Mouse (Mus musculus) liver, postnatal 0 days (tissue): ENCODE data around the gene Wfdc8. TPM values are rescaled to one million over a fixed set of nuclear protein-coding genes. Genes with fewer than 3 reads are reported as not detected.
A peak's percentile ranks its signal among the peaks of the same experiment; 100 is the strongest.
"Not testable (repeated sequence)": the region's sequence is repeated elsewhere in the genome, so short reads cannot be mapped to it uniquely, and the experiment has no call there.

ENCODE experiments used
- ATAC-seq: fragments of 200-750 bp; cut with Nextera tagmentation; 2 replicates; pipeline ENCODE4 v1.8.0; 2017; ENCODE audit warnings: mild to moderate bottlenecking, moderate library complexity
- DNase-seq: peaks from one replicate; pipeline ENCODE4 v3.0.0-alpha.2; 2016
- H3K27ac ChIP-seq: fragments of 300-500 bp; sonication (generic); 2 replicates; pipeline ENCODE4 v1.5.1; 2014; ENCODE audit warnings: antibody characterized with exemption, moderate library complexity, mild to moderate bottlenecking, low read depth
- H3K27me3 ChIP-seq: fragments of 300-500 bp; sonication (generic); 2 replicates; pipeline ENCODE4 v1.6.1; 2014; ENCODE audit warnings: low read length, control low read depth, mixed read lengths; ENCODE audit not compliant: insufficient read depth
- H3K36me3 ChIP-seq: fragments of 300-500 bp; sonication (generic); replicated peaks from 2 replicates; pipeline ENCODE4 v1.6.1; 2014; ENCODE audit warnings: mild to moderate bottlenecking, control low read depth, low read length, moderate library complexity, mixed read lengths; ENCODE audit not compliant: insufficient read depth
- H3K4me1 ChIP-seq: fragments of 300-500 bp; sonication (generic); 2 replicates; pipeline ENCODE4 v1.6.1; 2014; ENCODE audit warnings: antibody characterized with exemption, mild to moderate bottlenecking, control low read depth; ENCODE audit not compliant: insufficient read depth
- H3K4me2 ChIP-seq: fragments of 300-500 bp; sonication (generic); 2 replicates; pipeline ENCODE4 v1.6.1; 2014; ENCODE audit warnings: low read depth, mild to moderate bottlenecking, low read length, moderate library complexity, mixed read lengths
- H3K4me3 ChIP-seq: fragments of 300-500 bp; sonication (generic); 2 replicates; pipeline ENCODE4 v1.5.1; 2014; ENCODE audit warnings: low read depth, low read length
- H3K9ac ChIP-seq: fragments of 300-500 bp; sonication (generic); replicated peaks from 2 replicates; pipeline ENCODE4 v1.6.1; 2014; ENCODE audit warnings: mild to moderate bottlenecking, moderate library complexity
- H3K9me3 ChIP-seq: fragments of 300-500 bp; sonication (generic); 2 replicates; pipeline ENCODE4 v1.6.1; 2016; ENCODE audit warnings: mild to moderate bottlenecking, control low read depth, low read length, mixed read lengths
- CTCF ChIP-seq: sonication (generic); IDR thresholded peaks from 2 replicates; pipeline ENCODE4 v1.5.1; 2016; ENCODE audit warnings: antibody characterized with exemption, low read depth
- EP300 ChIP-seq: IDR thresholded peaks from 2 replicates; pipeline ENCODE4 v1.6.1; 2016; ENCODE audit warnings: antibody characterized with exemption, low read depth, mild to moderate bottlenecking
- WGBS: fragments of 180-500 bp; shearing (Covaris S2); extraction: QIAGEN DNeasy Blood & Tissue Kit; methylation state at CpG from one replicate; pipeline ENCODE4 v1.1.7; 2014; ENCODE audit not compliant: insufficient replicate concordance; 5-methylcytosine and 5-hydroxymethylcytosine counted together
- polyA plus RNA-seq: library from polyadenylated mRNA; unstranded; fragments of >200 nt; fragmentation: Nextera tagmentation; extraction: Ambion mirVana; gene quantifications from 2 replicates; pipeline ENCODE4 v1.2.1, GENCODE M21; 2015

The Wfdc8 gene
- not detected in 2 replicates for polyA plus RNA-seq

GRCm38 (mm10) chr2:164613471-164613870 lies at the start of gene Wfdc8, which contains the start of gene Wfdc6b:
TSS of gene Wfdc8 (minus strand) at chr2:164613626.
TSS of gene Wfdc6b (plus strand) at chr2:164613522.
- WGBS: 56% methylated on average over 8 of the region's 8 CpGs

GRCm38 (mm10) chr2:164656483-164656882 lies 43.1 kb upstream of the Wfdc8 start, which contains the start of gene Wfdc9:
TSS of gene Wfdc9 (minus strand) at chr2:164656583.
- H3K9me3 ChIP-seq: no peaks in the 10 kb centered on the region
- H3K9ac ChIP-seq: no peak within 1 kb of the TSS
- H3K27me3 ChIP-seq: 0 out of 2 replicates have a peak, but pooled peaks cover 2% of the 10 kb centered on the region
- ATAC-seq (no peak), DNase-seq (no peak)
- WGBS: 71% methylated on average over 9 of the region's 9 CpGs
- no peaks in the 10 kb centered on the region for H3K4me1 ChIP-seq
- H3K4me2 ChIP-seq: no peak within 1 kb of the TSS
- H3K27ac ChIP-seq: no peak within 1 kb of the TSS
- no peak within 1 kb of the TSS for H3K4me3 ChIP-seq
- TF ChIP-seq EP300 (no peak), CTCF (no peak)
- H3K36me3 ChIP-seq: no peaks in the 10 kb centered on the region

More at GRCm38 (mm10) chr2:164613471-164613870, at the start of gene Wfdc8, which contains the start of gene Wfdc6b:
- H3K27me3 ChIP-seq, H3K9me3 ChIP-seq, ATAC-seq, H3K27ac ChIP-seq, H3K4me2 ChIP-seq, H3K9ac ChIP-seq, H3K36me3 ChIP-seq, DNase-seq, H3K4me3 ChIP-seq, H3K4me1 ChIP-seq: not testable (repeated sequence)

GRCm38 (mm10) chr2:164655858-164656257 lies 42.4 kb upstream of the Wfdc8 start, which contains the start of gene Wfdc10:
TSS of gene Wfdc10 (plus strand) at chr2:164656046.
- Histone ChIP-seq H3K9me3 (no peaks in the 10 kb centered on the region), H3K4me3 (no peak within 1 kb of the TSS), H3K27me3 (0 out of 2 replicates have a peak, but pooled peaks cover 2% of the 10 kb centered on the region), H3K36me3 (no peaks in the 10 kb centered on the region), H3K4me1 (no peaks in the 10 kb centered on the region), H3K9ac (no peak within 1 kb of the TSS), H3K4me2 (no peak within 1 kb of the TSS), H3K27ac (no peak within 1 kb of the TSS)
- ATAC-seq: no peak
- peak; percentile 60 for DNase-seq
- TF ChIP-seq EP300 (no peak), CTCF (peak; percentile 84)
- WGBS: 16% methylated on average over 11 of the region's 11 CpGs

- Histone ChIP-seq H3K9ac (no peak overlapping the region), H3K4me2 (no peak overlapping the region), H3K36me3 (no peaks in the 10 kb centered on the region), H3K4me3 (no peak overlapping the region), H3K9me3 (no peaks in the 10 kb centered on the region), H3K4me1 (0 out of 2 replicates have a peak, but pooled peaks cover 2% of the 10 kb centered on the region), H3K27me3 (no peaks in the 10 kb centered on the region), H3K27ac (no peak overlapping the region)
- 82% methylated on average over 13 of the region's 13 CpGs for WGBS
- TF ChIP-seq CTCF (no peak), EP300 (no peak)
- no peak for DNase-seq
- no peak for ATAC-seq
These were observed 28.7 kb upstream of the Wfdc8 start for GRCm38 (mm10) chr2:164641881-164642673.

GRCm38 (mm10) chr2:164641129-164641528 lies 27.7 kb upstream of the Wfdc8 start:
- H3K27ac ChIP-seq: no peak overlapping the region
- no peak overlapping the region for H3K4me3 ChIP-seq
- H3K4me2 ChIP-seq: no peak overlapping the region
- H3K9ac ChIP-seq: no peak overlapping the region
- ATAC-seq (no peak), DNase-seq (peak; percentile 20)
- 0 out of 2 replicates have a peak, but pooled peaks cover 2% of the 10 kb centered on the region for H3K4me1 ChIP-seq
- H3K27me3 ChIP-seq: no peaks in the 10 kb centered on the region
- TF ChIP-seq CTCF: no peak
- WGBS: 39% methylated on average over 7 of the region's 7 CpGs
- H3K9me3 ChIP-seq: no peaks in the 10 kb centered on the region
- H3K36me3 ChIP-seq: no peaks in the 10 kb centered on the region

- no peak for ATAC-seq
- TF ChIP-seq EP300 (no peak), CTCF (no peak)
- 74% methylated on average over 3 of the region's 3 CpGs for WGBS
- Histone ChIP-seq H3K9ac (no peak within 1 kb of the TSS), H3K9me3 (no peaks in the 10 kb centered on the region), H3K27me3 (no peaks in the 10 kb centered on the region), H3K36me3 (no peaks in the 10 kb centered on the region), H3K27ac (no peak within 1 kb of the TSS), H3K4me2 (no peak within 1 kb of the TSS), H3K4me1 (0 out of 2 replicates have a peak, but pooled peaks cover 2% of the 10 kb centered on the region), H3K4me3 (no peak within 1 kb of the TSS)
- no peak for DNase-seq
These were observed 25.3 kb upstream of the Wfdc8 start, which contains the start of gene Wfdc16 for GRCm38 (mm10) chr2:164638696-164639095. TSS of gene Wfdc16 (minus strand) at chr2:164638796.
